Mouse (Mus musculus) E14TG2a.4 (cell line): ENCODE measurements around the gene Hnrnpul1.

Experiments
- CTCF ChIP-seq: conservative IDR thresholded peaks from 2 replicates; pipeline ENCODE4 v1.5.1; 2014; ENCODE audit warnings: low read length
- POU5F1 ChIP-seq: IDR thresholded peaks from 2 replicates; pipeline ENCODE4 v1.6.1; 2014; ENCODE audit warnings: low read length, borderline replicate concordance

DNA sequence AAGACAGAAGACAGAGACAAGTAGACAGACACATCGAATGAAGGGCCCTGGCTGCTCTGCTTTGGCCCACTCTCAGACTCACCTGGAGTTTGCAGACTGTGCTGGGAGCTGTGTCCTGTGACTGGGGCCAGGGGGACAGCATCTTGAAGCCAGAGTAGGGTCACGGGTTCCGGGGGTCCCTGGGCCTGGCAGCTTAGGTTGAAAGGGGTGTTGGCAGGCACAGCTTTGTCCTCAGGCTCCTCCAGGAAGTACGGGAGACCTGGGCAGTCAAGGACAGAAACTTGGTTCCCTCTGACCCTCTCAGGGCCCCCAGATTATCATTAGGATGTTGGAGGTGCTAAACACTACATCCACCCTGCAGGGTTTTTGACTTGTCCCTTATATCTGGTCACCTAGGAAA, 31.2 kb upstream of the Hnrnpul1 start:
- TF ChIP-seq CTCF (no peak), POU5F1 (no peak)
